Mouse (Mus musculus) hindbrain, embryonic 14.5 days (tissue): ENCODE data around the gene Scaf11. TPM values are rescaled to one million over a fixed set of nuclear protein-coding genes. Genes with fewer than 3 reads are reported as not detected.

Experiments used
- ATAC-seq: fragments of 200-750 bp; cut with Nextera tagmentation; 2 replicates; pipeline ENCODE4 v1.8.0; 2017; ENCODE audit warnings: moderate number of reproducible peaks, mild to moderate bottlenecking, moderate TSS enrichment, moderate library complexity; ENCODE audit not compliant: low FRiP score
- DNase-seq: peaks from one replicate; pipeline ENCODE4 v3.0.0-alpha.2; 2015; ENCODE audit warnings: low spot score
- H3K27ac ChIP-seq: fragments of 300-500 bp; sonication (generic); 2 replicates; pipeline ENCODE4 v1.5.1; 2014; ENCODE audit warnings: mild to moderate bottlenecking, moderate library complexity
- H3K27me3 ChIP-seq: fragments of 300-500 bp; sonication (generic); 2 replicates; pipeline ENCODE4 v1.6.1; 2014; ENCODE audit warnings: mild to moderate bottlenecking, low read length, mixed read lengths; ENCODE audit not compliant: control insufficient read depth, insufficient read depth
- H3K36me3 ChIP-seq: fragments of 300-500 bp; sonication (generic); replicated peaks from 2 replicates; pipeline ENCODE4 v1.6.1; 2014; ENCODE audit not compliant: control insufficient read depth, insufficient read depth
- H3K4me1 ChIP-seq: fragments of 300-500 bp; sonication (generic); replicated peaks from 2 replicates; pipeline ENCODE4 v1.6.1; 2014; ENCODE audit warnings: antibody characterized with exemption, low read length, mixed read lengths; ENCODE audit not compliant: control insufficient read depth, insufficient read depth
- H3K4me2 ChIP-seq: fragments of 300-500 bp; sonication (generic); replicated peaks from 2 replicates; pipeline ENCODE4 v1.6.1; 2014; ENCODE audit warnings: mild to moderate bottlenecking, moderate library complexity
- H3K4me3 ChIP-seq: fragments of 300-500 bp; sonication (generic); replicated peaks from 2 replicates; pipeline ENCODE4 v1.5.1; 2014; ENCODE audit warnings: mild to moderate bottlenecking, low read length
- H3K9ac ChIP-seq: fragments of 300-500 bp; sonication (generic); 2 replicates; pipeline ENCODE4 v1.6.1; 2014
- H3K9me3 ChIP-seq: fragments of 300-500 bp; sonication (generic); 2 replicates; pipeline ENCODE4 v1.6.1; 2016; ENCODE audit warnings: low read length; ENCODE audit not compliant: control insufficient read depth
- WGBS: fragments of 180-500 bp; shearing (Covaris S2); extraction: QIAGEN DNeasy Blood & Tissue Kit; methylation state at CpG from one replicate; pipeline ENCODE4 v1.1.7; 2014; 5-methylcytosine and 5-hydroxymethylcytosine counted together
- polyA plus RNA-seq: library from polyadenylated mRNA; unstranded; fragments of >200 nt; fragmentation: Nextera tagmentation; extraction: Ambion mirVana; gene quantifications from 2 replicates; pipeline ENCODE4 v1.2.1, GENCODE M21; 2014

Gene Scaf11
- polyA plus RNA-seq, 1 experiment from 2014 or later, result 49.6 TPM

GRCm38 (mm10) chr15:96467844-96468243 is 7.2 kb upstream of the Scaf11 start:
- H3K36me3 ChIP-seq, result no peaks in the 10 kb centered on the region
- no peak overlapping the region for H3K9ac ChIP-seq
- no peak for ATAC-seq
- DNase-seq, result no peak
- H3K4me3 ChIP-seq, result no peak overlapping the region
- H3K27me3 ChIP-seq, result no peaks in the 10 kb centered on the region
- H3K9me3 ChIP-seq, result no peaks in the 10 kb centered on the region
- WGBS, result 79% methylated on average over 5 of the region's 5 CpGs
- no peak overlapping the region for H3K27ac ChIP-seq
- H3K4me1 ChIP-seq, result no peaks in the 10 kb centered on the region
- H3K4me2 ChIP-seq, result no peak overlapping the region

- WGBS, result 96% methylated on average over 13 of the region's 13 CpGs
- H3K27ac ChIP-seq, result no peak overlapping the region
- H3K4me3 ChIP-seq, result no peak overlapping the region
- no peaks in the 10 kb centered on the region for H3K27me3 ChIP-seq
- H3K36me3 ChIP-seq, result no peaks in the 10 kb centered on the region
- H3K9ac ChIP-seq, result no peak overlapping the region
- ATAC-seq (no peak), DNase-seq (no peak)
- peaks cover 8% of the 10 kb centered on the region for H3K4me1 ChIP-seq
- H3K9me3 ChIP-seq, result no peaks in the 10 kb centered on the region
- H3K4me2 ChIP-seq, result no peak overlapping the region
These were observed 5.8 kb upstream of the Scaf11 start for GRCm38 (mm10) chr15:96466362-96466903.

GRCm38 (mm10) chr15:96465076-96465475 is 4.4 kb upstream of the Scaf11 start:
- Histone ChIP-seq H3K4me1 (peaks cover 8% of the 10 kb centered on the region), H3K36me3 (no peaks in the 10 kb centered on the region), H3K4me2 (no peak overlapping the region), H3K4me3 (no peak overlapping the region), H3K9me3 (no peaks in the 10 kb centered on the region), H3K9ac (no peak overlapping the region), H3K27me3 (no peaks in the 10 kb centered on the region), H3K27ac (no peak overlapping the region)
- DNase-seq (no peak), ATAC-seq (no peak)
- WGBS, result 89% methylated on average over 11 of the region's 11 CpGs

- Histone ChIP-seq H3K27ac (no peak overlapping the region), H3K4me2 (no peak overlapping the region), H3K4me1 (peaks cover 14% of the 10 kb centered on the region), H3K27me3 (no peaks in the 10 kb centered on the region), H3K9me3 (no peaks in the 10 kb centered on the region), H3K36me3 (no peaks in the 10 kb centered on the region), H3K4me3 (no peak overlapping the region), H3K9ac (no peak overlapping the region)
- DNase-seq (no peak), ATAC-seq (no peak)
- 96% methylated on average over 15 of the region's 15 CpGs for WGBS
These were observed 3.2 kb upstream of the Scaf11 start for GRCm38 (mm10) chr15:96463821-96464220.

GRCm38 (mm10) chr15:96462611-96463010 is 2.0 kb upstream of the Scaf11 start:
- H3K4me3 ChIP-seq, result no peak overlapping the region
- no peak overlapping the region for H3K27ac ChIP-seq
- no peaks in the 10 kb centered on the region for H3K36me3 ChIP-seq
- H3K27me3 ChIP-seq, result no peaks in the 10 kb centered on the region
- DNase-seq, result no peak
- 90% methylated on average over 3 of the region's 3 CpGs for WGBS
- H3K9me3 ChIP-seq, result no peaks in the 10 kb centered on the region
- ATAC-seq, result no peak
- no peak overlapping the region for H3K9ac ChIP-seq
- peaks cover 19% of the 10 kb centered on the region for H3K4me1 ChIP-seq
- 0 out of 2 replicates have a peak overlapping the region, but pooled peaks have one; percentile 87 for H3K4me2 ChIP-seq

- H3K9me3 ChIP-seq, result no peaks in the 10 kb centered on the region
- H3K9ac ChIP-seq, result peak overlapping the region; percentile 76
- H3K4me1 ChIP-seq, result peaks cover 19% of the 10 kb centered on the region
- WGBS, result 13% methylated on average over 22 of the region's 22 CpGs
- H3K27ac ChIP-seq, result peak overlapping the region; percentile 92
- H3K4me2 ChIP-seq, result peak overlapping the region; percentile 87
- H3K27me3 ChIP-seq, result no peaks in the 10 kb centered on the region
- DNase-seq (no peak), ATAC-seq (peak; percentile 48)
- H3K4me3 ChIP-seq, result peak overlapping the region; percentile 89
- H3K36me3 ChIP-seq, result no peaks in the 10 kb centered on the region
These were observed 1.2 kb upstream of the Scaf11 start for GRCm38 (mm10) chr15:96461541-96462512.

- H3K4me1 ChIP-seq, result peaks cover 19% of the 10 kb centered on the region
- peak overlapping the region; percentile 97 for H3K27ac ChIP-seq
- H3K9me3 ChIP-seq, result no peaks in the 10 kb centered on the region
- no peaks in the 10 kb centered on the region for H3K36me3 ChIP-seq
- no peak for DNase-seq
- WGBS, result 0% methylated on average over 32 of the region's 50 CpGs
- no peaks in the 10 kb centered on the region for H3K27me3 ChIP-seq
- no peak for ATAC-seq
- H3K4me3 ChIP-seq, result peak overlapping the region; percentile 89
- H3K9ac ChIP-seq, result peak overlapping the region; percentile 84
- H3K4me2 ChIP-seq, result peak overlapping the region; percentile 60
These were observed 253 bp downstream of the Scaf11 start for GRCm38 (mm10) chr15:96460451-96460729.

GRCm38 (mm10) chr15:96459741-96460450 is 747 bp downstream of the Scaf11 start:
- peak overlapping the region; percentile 60 for H3K4me2 ChIP-seq
- DNase-seq (peak; percentile 32), ATAC-seq (peak; percentile 27; the same call in 1 of the 2 replicates)
- WGBS, result under 1% methylated on average over 56 of the region's 71 CpGs
- H3K4me3 ChIP-seq, result peak overlapping the region; percentile 89
- peak overlapping the region; percentile 84 for H3K9ac ChIP-seq
- H3K27ac ChIP-seq, result peak overlapping the region; percentile 97
- H3K9me3 ChIP-seq, result no peaks in the 10 kb centered on the region
- no peaks in the 10 kb centered on the region for H3K27me3 ChIP-seq
- no peaks in the 10 kb centered on the region for H3K36me3 ChIP-seq
- peaks cover 19% of the 10 kb centered on the region for H3K4me1 ChIP-seq

- WGBS, result 97% methylated on average over 3 of the region's 3 CpGs
- Histone ChIP-seq H3K9ac (no peak overlapping the region), H3K4me3 (no peak overlapping the region), H3K27ac (no peak overlapping the region), H3K9me3 (no peaks in the 10 kb centered on the region), H3K27me3 (no peaks in the 10 kb centered on the region), H3K4me1 (peaks cover 19% of the 10 kb centered on the region), H3K4me2 (no peak overlapping the region), H3K36me3 (no peaks in the 10 kb centered on the region)
- DNase-seq, result no peak
- ATAC-seq, result no peak
These were observed 2.4 kb downstream of the Scaf11 start for GRCm38 (mm10) chr15:96458273-96458672.
